Mouse (Mus musculus): ENCODE results near the gene Degs1. TPM values are rescaled to one million over a fixed set of nuclear protein-coding genes. Genes with fewer than 3 reads are reported as not detected.

Gene Degs1
- polyA plus RNA-seq, 1 experiment from 2014 or later = 68.0 TPM

DNA sequence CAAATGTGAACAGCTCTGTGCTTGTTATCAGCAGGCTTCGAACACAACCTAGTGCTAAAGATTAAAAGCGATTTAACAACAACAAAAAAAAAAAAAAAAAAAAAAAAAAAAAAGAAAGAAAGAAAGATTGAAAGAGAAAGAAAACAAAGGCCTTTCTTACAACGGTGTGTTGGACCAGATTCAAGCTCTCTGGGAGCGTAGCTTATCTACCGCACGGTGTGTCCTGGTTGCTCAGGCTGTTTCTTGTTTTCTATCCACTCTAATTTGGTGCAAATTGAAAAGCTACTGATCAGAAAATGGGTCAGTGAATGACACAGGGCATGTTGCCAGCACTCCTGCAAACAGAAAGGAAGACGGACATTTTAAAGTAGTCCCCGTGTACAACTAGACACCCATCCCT is 33.3 kb downstream of the Degs1 start:
- no peaks in the 10 kb centered on the region for H3K36me3 ChIP-seq

GRCm38 (mm10) chr1:182245003-182245402 is 37.6 kb downstream of the Degs1 start:
- Histone ChIP-seq H3K27ac (no peak overlapping the region), H3K9ac (no peak overlapping the region), H3K4me3 (no peak overlapping the region), H3K4me2 (replicated peaks) (no peak overlapping the region), H3K27me3 (replicated peaks) (no peaks in the 10 kb centered on the region), H3K4me1 (no peaks in the 10 kb centered on the region), H3K9me3 (no peaks in the 10 kb centered on the region), H3K36me3 (no peaks in the 10 kb centered on the region)
- ATAC-seq (ENCODE audit: low FRiP score, low read depth) = no peak
- 92% methylated on average over 5 of the region's 5 CpGs for WGBS

More for the DNA sequence above, 33.3 kb downstream of the Degs1 start:
- H3K4me3 ChIP-seq = no peak overlapping the region
- H3K9ac ChIP-seq = no peak overlapping the region
- H3K27ac ChIP-seq = no peak overlapping the region
- WGBS = 83% methylated on average over 8 of the region's 8 CpGs
- no peak overlapping the region for H3K4me2 ChIP-seq (replicated peaks)
- no peaks in the 10 kb centered on the region for H3K27me3 ChIP-seq (replicated peaks)
- no peak for ATAC-seq (ENCODE audit: low FRiP score, low read depth)
- H3K9me3 ChIP-seq = no peaks in the 10 kb centered on the region
- no peaks in the 10 kb centered on the region for H3K4me1 ChIP-seq

GRCm38 (mm10) chr1:182238056-182238703 is 44.4 kb downstream of the Degs1 start:
- no peak overlapping the region for H3K4me2 ChIP-seq (replicated peaks)
- no peak overlapping the region for H3K4me3 ChIP-seq
- H3K36me3 ChIP-seq = no peaks in the 10 kb centered on the region
- no peaks in the 10 kb centered on the region for H3K9me3 ChIP-seq
- H3K27ac ChIP-seq = no peak overlapping the region
- 60% methylated on average over 7 of the region's 7 CpGs for WGBS
- H3K9ac ChIP-seq = no peak overlapping the region
- no peaks in the 10 kb centered on the region for H3K4me1 ChIP-seq
- no peak for ATAC-seq (ENCODE audit: low FRiP score, low read depth)
- no peaks in the 10 kb centered on the region for H3K27me3 ChIP-seq (replicated peaks)

DNA sequence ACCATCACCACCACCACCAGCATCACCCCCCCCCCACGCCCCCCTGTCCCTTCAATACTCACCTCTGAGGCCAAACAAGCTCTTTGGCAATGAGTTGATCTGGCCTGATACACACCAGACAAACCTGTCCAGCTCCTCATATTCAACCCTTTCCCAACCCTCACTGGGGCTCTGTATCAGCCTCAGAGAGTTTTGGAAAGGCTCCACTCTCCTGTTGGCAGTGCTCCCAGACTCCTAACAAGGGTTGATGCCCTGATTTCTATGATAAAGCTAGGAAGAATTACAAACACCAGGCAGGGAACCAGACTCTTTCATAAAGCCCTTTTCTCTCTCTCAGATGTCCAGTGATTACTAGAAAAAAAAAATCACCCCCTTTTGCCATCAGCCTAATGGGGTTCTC is 45.2 kb downstream of the Degs1 start:
- Histone ChIP-seq H3K4me1 (no peaks in the 10 kb centered on the region), H3K27ac (no peak overlapping the region), H3K4me3 (no peak overlapping the region), H3K9ac (no peak overlapping the region), H3K4me2 (replicated peaks) (no peak overlapping the region), H3K36me3 (no peaks in the 10 kb centered on the region), H3K27me3 (replicated peaks) (no peaks in the 10 kb centered on the region), H3K9me3 (no peaks in the 10 kb centered on the region)
- WGBS = 81% methylated on average over 1 of the region's 1 CpGs
- no peak for ATAC-seq (ENCODE audit: low FRiP score, low read depth)

DNA sequence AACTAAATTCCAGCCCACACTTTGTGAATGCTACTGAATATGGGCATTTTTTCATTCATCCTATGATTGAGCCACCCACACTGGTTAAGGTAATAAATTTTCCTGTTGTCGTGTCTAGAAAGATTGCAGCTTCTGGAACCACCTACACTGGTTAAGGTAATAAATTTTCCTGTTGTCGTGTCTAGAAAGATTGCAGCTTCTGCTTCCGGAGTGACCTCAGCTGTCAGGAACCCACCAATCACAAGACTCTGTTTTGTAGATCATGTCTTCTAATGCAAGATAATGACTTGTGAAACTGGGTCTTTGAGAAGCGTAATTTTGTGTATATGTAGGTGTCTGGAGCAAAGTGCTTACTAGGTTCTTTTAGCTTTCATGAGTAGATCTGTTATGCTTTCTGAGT is 47.4 kb downstream of the Degs1 start:
- no peak overlapping the region for H3K4me2 ChIP-seq (replicated peaks)
- peaks cover 9% of the 10 kb centered on the region; the same call in 1 of the 2 replicates for H3K9me3 ChIP-seq
- WGBS = 89% methylated on average over 4 of the region's 4 CpGs
- H3K9ac ChIP-seq = no peak overlapping the region
- H3K36me3 ChIP-seq = no peaks in the 10 kb centered on the region
- no peak overlapping the region for H3K27ac ChIP-seq
- H3K4me1 ChIP-seq = no peaks in the 10 kb centered on the region
- ATAC-seq (ENCODE audit: low FRiP score, low read depth) = no peak
- H3K4me3 ChIP-seq = no peak overlapping the region
- H3K27me3 ChIP-seq (replicated peaks) = no peaks in the 10 kb centered on the region

DNA sequence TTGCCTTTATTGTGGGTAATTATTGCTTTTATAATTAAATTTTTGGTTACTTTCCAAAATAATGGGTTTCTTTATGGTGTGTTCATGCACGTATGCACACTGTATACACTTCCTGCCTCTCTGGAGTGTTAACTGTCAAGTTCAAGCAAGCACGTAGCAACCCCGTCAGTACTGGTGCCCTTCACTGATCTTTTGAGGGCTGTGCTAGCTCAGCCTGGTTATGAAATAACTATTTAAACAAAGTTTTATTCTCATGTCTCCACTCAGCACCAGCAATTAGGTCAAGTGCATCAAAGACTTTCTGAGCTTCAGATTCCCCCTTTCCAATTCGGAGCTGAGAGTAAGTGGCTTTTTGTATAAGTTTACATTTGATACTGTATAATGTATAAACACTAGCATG is 53.2 kb downstream of the Degs1 start:
- Histone ChIP-seq H3K9me3 (peaks cover 9% of the 10 kb centered on the region; the same call in 1 of the 2 replicates), H3K4me3 (no peak overlapping the region), H3K36me3 (no peaks in the 10 kb centered on the region), H3K27me3 (replicated peaks) (no peaks in the 10 kb centered on the region), H3K9ac (no peak overlapping the region), H3K4me2 (replicated peaks) (no peak overlapping the region), H3K27ac (no peak overlapping the region), H3K4me1 (no peaks in the 10 kb centered on the region)
- no peak for ATAC-seq (ENCODE audit: low FRiP score, low read depth)
- WGBS = 90% methylated on average over 4 of the region's 4 CpGs

DNA sequence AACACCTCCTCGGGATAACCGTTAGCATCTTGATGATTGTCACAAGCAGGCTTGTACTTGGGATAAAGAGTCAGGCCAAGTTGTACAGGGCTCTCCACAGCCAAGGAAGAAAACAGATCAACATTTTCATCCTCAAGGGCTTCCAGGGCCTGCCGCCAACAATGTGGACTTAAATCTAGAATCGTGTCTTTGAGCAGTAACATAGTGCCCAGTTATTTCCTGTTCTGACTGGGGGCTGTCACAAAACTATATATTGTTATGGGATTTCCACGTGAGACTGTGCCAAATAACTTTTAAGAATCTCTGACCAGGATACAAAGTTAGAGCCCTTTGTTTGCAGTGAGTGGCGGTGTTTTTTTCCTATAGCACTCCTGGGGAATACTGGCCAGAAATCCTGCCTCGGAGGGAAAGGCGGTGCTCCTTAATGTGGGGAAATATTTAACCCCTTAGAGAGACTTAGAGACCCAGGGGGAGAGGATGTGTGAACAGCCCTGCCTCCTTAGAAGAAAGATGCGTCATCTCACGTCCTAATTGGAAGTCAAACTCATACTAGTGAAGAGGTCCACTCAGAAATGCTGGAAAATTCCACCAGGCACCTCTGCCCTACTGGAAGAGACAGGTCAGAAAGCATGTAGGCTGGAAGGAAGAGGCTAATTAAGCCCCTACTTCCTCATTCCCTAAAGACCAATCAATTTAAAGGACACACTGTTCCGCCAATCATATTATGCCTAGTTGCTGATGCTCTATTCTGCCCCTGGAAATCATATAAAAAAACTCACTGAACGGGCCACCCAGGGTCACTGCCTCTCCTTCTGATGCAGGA is 55.3 kb downstream of the Degs1 start:
- 68% methylated on average over 12 of the region's 12 CpGs for WGBS
- ATAC-seq (ENCODE audit: low FRiP score, low read depth) = no peak
- Histone ChIP-seq H3K4me3 (no peak overlapping the region), H3K4me2 (replicated peaks) (no peak overlapping the region), H3K9me3 (peaks cover 9% of the 10 kb centered on the region; the same call in 1 of the 2 replicates), H3K27ac (no peak overlapping the region), H3K4me1 (no peaks in the 10 kb centered on the region), H3K36me3 (no peaks in the 10 kb centered on the region), H3K27me3 (replicated peaks) (no peaks in the 10 kb centered on the region), H3K9ac (no peak overlapping the region)

DNA sequence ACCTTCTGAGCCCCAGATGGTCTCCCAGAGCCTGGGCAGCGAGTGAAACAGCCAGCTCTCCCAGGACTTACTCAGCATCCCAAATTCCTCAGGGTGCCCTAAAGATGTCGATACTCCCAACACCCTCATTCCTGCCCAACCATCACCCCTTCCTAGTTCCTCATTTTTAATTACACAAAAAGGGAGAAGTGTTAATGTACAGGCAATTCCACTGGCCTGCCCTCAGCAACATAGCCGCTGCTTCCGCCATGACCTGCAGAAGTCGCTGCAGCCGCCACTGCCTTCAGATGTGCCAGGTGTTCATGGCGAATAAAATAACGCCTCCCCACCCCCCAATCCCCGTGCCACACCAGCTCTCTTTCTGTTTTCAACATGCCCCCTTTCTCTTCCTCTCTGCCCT is 56.3 kb downstream of the Degs1 start:
- Histone ChIP-seq H3K27me3 (replicated peaks) (no peaks in the 10 kb centered on the region), H3K4me2 (replicated peaks) (no peak overlapping the region), H3K4me1 (no peaks in the 10 kb centered on the region), H3K9me3 (peaks cover 9% of the 10 kb centered on the region; the same call in 1 of the 2 replicates), H3K4me3 (no peak overlapping the region), H3K27ac (no peak overlapping the region), H3K36me3 (no peaks in the 10 kb centered on the region), H3K9ac (no peak overlapping the region)
- no peak for ATAC-seq (ENCODE audit: low FRiP score, low read depth)
- 87% methylated on average over 9 of the region's 9 CpGs for WGBS

Other genes with a start within 250 kb of the Degs1 start
- gene Srp9, start 158.1 kb downstream of the Degs1 start, polyA plus RNA-seq (2016; fragmentation: Nextera tagmentation; extraction: Ambion mirVana) = 146 and 161 TPM in 2 replicates
- gene Vmn1r1, start 118.3 kb downstream of the Degs1 start, polyA plus RNA-seq (2016; fragmentation: Nextera tagmentation; extraction: Ambion mirVana) = not detected in 2 replicates
- 35.7 and 37.0 TPM in 2 replicates for gene Fbxo28, start 58.8 kb upstream of the Degs1 start, polyA plus RNA-seq (2016; fragmentation: Nextera tagmentation; extraction: Ambion mirVana)
- gene Trp53bp2, start 126.4 kb upstream of the Degs1 start, polyA plus RNA-seq (2016; fragmentation: Nextera tagmentation; extraction: Ambion mirVana) = 24.2 and 32.2 TPM in 2 replicates
- gene Capn2, start 234.8 kb upstream of the Degs1 start, polyA plus RNA-seq (2016; fragmentation: Nextera tagmentation; extraction: Ambion mirVana) = 104 and 115 TPM in 2 replicates

Measured in neural tube, embryonic 12.5 days (tissue).